Mouse (Mus musculus): Measurements from ENCODE around the gene B3gnt6. TPM values are rescaled to one million over a fixed set of nuclear protein-coding genes. Genes with fewer than 3 reads are reported as not detected.
"Not testable (repeated sequence)": the region's sequence is repeated elsewhere in the genome, so short reads cannot be mapped to it uniquely, and the experiment has no call there.

The B3gnt6 gene
- polyA plus RNA-seq, 1 experiment = 0.04 TPM

- Histone ChIP-seq H3ac (ENCODE audit: control insufficient read depth, insufficient read length) (no peak overlapping the region), H3K4me2 (ENCODE audit: low read depth) (no peak overlapping the region), H3K79me2 (ENCODE audit: control insufficient read depth, insufficient read depth) (no peaks in the 10 kb centered on the region), H3K36me3 (ENCODE audit: control insufficient read depth, insufficient read depth) (no peaks in the 10 kb centered on the region), H3K27me3 (ENCODE audit: control insufficient read depth, insufficient read depth, insufficient read length) (peaks cover 8% of the 10 kb centered on the region), H3K4me3 (no peak overlapping the region)
- TF ChIP-seq TCF3 (IDR thresholded peaks at IDR 0.05; ENCODE audit: insufficient read length, low read depth) (no peak), POLR2A (IDR thresholded peaks at IDR 0.05; ENCODE audit: insufficient read length, low read depth) (no peak), POLR2AphosphoS2 (IDR thresholded peaks at IDR 0.05; ENCODE audit: insufficient read length, low read depth) (no peak), E2F4 (IDR thresholded peaks at IDR 0.05; ENCODE audit: insufficient read depth) (no peak), MYOD1 (IDR thresholded peaks at IDR 0.05; ENCODE audit: control insufficient read depth in 1 of 3, insufficient read length in 2 of 3, low read depth in 2 of 3) (no peak), MYOG (IDR thresholded peaks at IDR 0.05; ENCODE audit: control insufficient read depth in 1 of 3, insufficient read depth in 1 of 3, insufficient read length in 2 of 3, low read depth in 2 of 3) (no peak), MAX (IDR thresholded peaks at IDR 0.05; ENCODE audit: low read depth) (no peak), SRF (IDR thresholded peaks at IDR 0.05; ENCODE audit: control insufficient read depth, insufficient read length, low read depth) (no peak), USF1 (IDR thresholded peaks at IDR 0.05; ENCODE audit: low read depth) (no peak)
Measured at GRCm38 (mm10) chr7:98188238-98188637, 11.0 kb downstream of the B3gnt6 start.

GRCm38 (mm10) chr7:98187332-98187731 lies 11.9 kb downstream of the B3gnt6 start:
- not testable (repeated sequence) for H3K27me3 ChIP-seq (ENCODE audit: control insufficient read depth, insufficient read depth, insufficient read length); H3K4me2 ChIP-seq (ENCODE audit: low read depth); H3K79me2 ChIP-seq (ENCODE audit: control insufficient read depth, insufficient read depth); H3K4me3 ChIP-seq; H3ac ChIP-seq (ENCODE audit: control insufficient read depth, insufficient read length); H3K36me3 ChIP-seq (ENCODE audit: control insufficient read depth, insufficient read depth)

- TF ChIP-seq USF1 (IDR thresholded peaks at IDR 0.05; ENCODE audit: low read depth) (no peak), POLR2AphosphoS2 (IDR thresholded peaks at IDR 0.05; ENCODE audit: insufficient read length, low read depth) (no peak)
- Histone ChIP-seq H3K27me3 (ENCODE audit: control insufficient read depth, insufficient read depth, insufficient read length) (peaks cover 1% of the 10 kb centered on the region), H3ac (ENCODE audit: control insufficient read depth, insufficient read length) (no peak overlapping the region), H3K36me3 (ENCODE audit: control insufficient read depth, insufficient read depth) (no peaks in the 10 kb centered on the region), H3K4me3 (no peak overlapping the region), H3K79me2 (ENCODE audit: control insufficient read depth, insufficient read depth) (no peaks in the 10 kb centered on the region), H3K4me2 (ENCODE audit: low read depth) (no peak overlapping the region)
Measured at GRCm38 (mm10) chr7:98186637-98187036, 12.6 kb downstream of the B3gnt6 start.

GRCm38 (mm10) chr7:98185326-98185725 lies 14.0 kb downstream of the B3gnt6 start:
- Histone ChIP-seq H3K79me2 (ENCODE audit: control insufficient read depth, insufficient read depth) (no peaks in the 10 kb centered on the region), H3K4me2 (ENCODE audit: low read depth) (no peak overlapping the region), H3K36me3 (ENCODE audit: control insufficient read depth, insufficient read depth) (no peaks in the 10 kb centered on the region), H3ac (ENCODE audit: control insufficient read depth, insufficient read length) (no peak overlapping the region), H3K4me3 (no peak overlapping the region), H3K27me3 (ENCODE audit: control insufficient read depth, insufficient read depth, insufficient read length) (no peaks in the 10 kb centered on the region)
- TF ChIP-seq TCF3 (IDR thresholded peaks at IDR 0.05; ENCODE audit: insufficient read length, low read depth) = no peak
- no peak for TF ChIP-seq SRF (IDR thresholded peaks at IDR 0.05; ENCODE audit: control insufficient read depth, insufficient read length, low read depth)
- no peak for TF ChIP-seq REST (IDR thresholded peaks at IDR 0.05; ENCODE audit: insufficient read depth, insufficient read length)
- no peak for TF ChIP-seq E2F4 (IDR thresholded peaks at IDR 0.05; ENCODE audit: insufficient read depth)
- no peak for TF ChIP-seq USF1 (IDR thresholded peaks at IDR 0.05; ENCODE audit: low read depth)
- no peak for TF ChIP-seq POLR2AphosphoS2 (IDR thresholded peaks at IDR 0.05; ENCODE audit: insufficient read length, low read depth)
- TF ChIP-seq POLR2A (IDR thresholded peaks at IDR 0.05; ENCODE audit: insufficient read length, low read depth) = no peak
- TF ChIP-seq MYOD1 (IDR thresholded peaks at IDR 0.05; ENCODE audit: control insufficient read depth in 1 of 3, insufficient read length in 2 of 3, low read depth in 2 of 3) = no peak
- no peak for TF ChIP-seq CEBPB (IDR thresholded peaks at IDR 0.05; ENCODE audit: insufficient read depth, poor library complexity, severe bottlenecking)
- TF ChIP-seq MAX (IDR thresholded peaks at IDR 0.05; ENCODE audit: low read depth) = no peak
- no peak for TF ChIP-seq TCF12 (IDR thresholded peaks at IDR 0.05; ENCODE audit: insufficient read depth, poor library complexity, severe bottlenecking)
- no peak for TF ChIP-seq MYOG (IDR thresholded peaks at IDR 0.05; ENCODE audit: control insufficient read depth in 1 of 3, insufficient read depth in 1 of 3, insufficient read length in 2 of 3, low read depth in 2 of 3)

- no peaks in the 10 kb centered on the region for H3K79me2 ChIP-seq (ENCODE audit: control insufficient read depth, insufficient read depth)
- peak overlapping the region; percentile 69 for H3ac ChIP-seq (ENCODE audit: control insufficient read depth, insufficient read length)
- no peaks in the 10 kb centered on the region for H3K36me3 ChIP-seq (ENCODE audit: control insufficient read depth, insufficient read depth)
- peak overlapping the region; percentile 37 for H3K4me3 ChIP-seq
- no peak for TF ChIP-seq TCF3 (IDR thresholded peaks at IDR 0.05; ENCODE audit: insufficient read length, low read depth)
- TF ChIP-seq USF1 (IDR thresholded peaks at IDR 0.05; ENCODE audit: low read depth) = no peak
- no peak for TF ChIP-seq REST (IDR thresholded peaks at IDR 0.05; ENCODE audit: insufficient read depth, insufficient read length)
- no peak for TF ChIP-seq MYOG (IDR thresholded peaks at IDR 0.05; ENCODE audit: control insufficient read depth in 1 of 3, insufficient read depth in 1 of 3, insufficient read length in 2 of 3, low read depth in 2 of 3)
- no peak for TF ChIP-seq E2F4 (IDR thresholded peaks at IDR 0.05; ENCODE audit: insufficient read depth)
- TF ChIP-seq SRF (IDR thresholded peaks at IDR 0.05; ENCODE audit: control insufficient read depth, insufficient read length, low read depth) = no peak
- no peak for TF ChIP-seq MAX (IDR thresholded peaks at IDR 0.05; ENCODE audit: low read depth)
- H3K4me2 ChIP-seq (ENCODE audit: low read depth) = peak overlapping the region; percentile 56
- H3K27me3 ChIP-seq (ENCODE audit: control insufficient read depth, insufficient read depth, insufficient read length) = no peaks in the 10 kb centered on the region
Measured at GRCm38 (mm10) chr7:98178560-98179231, 20.6 kb downstream of the B3gnt6 start.

All from myocyte (in vitro differentiated cells).